8 mouse cellular contexts compared by ENCODE assay signal in the genomic region with DNA sequence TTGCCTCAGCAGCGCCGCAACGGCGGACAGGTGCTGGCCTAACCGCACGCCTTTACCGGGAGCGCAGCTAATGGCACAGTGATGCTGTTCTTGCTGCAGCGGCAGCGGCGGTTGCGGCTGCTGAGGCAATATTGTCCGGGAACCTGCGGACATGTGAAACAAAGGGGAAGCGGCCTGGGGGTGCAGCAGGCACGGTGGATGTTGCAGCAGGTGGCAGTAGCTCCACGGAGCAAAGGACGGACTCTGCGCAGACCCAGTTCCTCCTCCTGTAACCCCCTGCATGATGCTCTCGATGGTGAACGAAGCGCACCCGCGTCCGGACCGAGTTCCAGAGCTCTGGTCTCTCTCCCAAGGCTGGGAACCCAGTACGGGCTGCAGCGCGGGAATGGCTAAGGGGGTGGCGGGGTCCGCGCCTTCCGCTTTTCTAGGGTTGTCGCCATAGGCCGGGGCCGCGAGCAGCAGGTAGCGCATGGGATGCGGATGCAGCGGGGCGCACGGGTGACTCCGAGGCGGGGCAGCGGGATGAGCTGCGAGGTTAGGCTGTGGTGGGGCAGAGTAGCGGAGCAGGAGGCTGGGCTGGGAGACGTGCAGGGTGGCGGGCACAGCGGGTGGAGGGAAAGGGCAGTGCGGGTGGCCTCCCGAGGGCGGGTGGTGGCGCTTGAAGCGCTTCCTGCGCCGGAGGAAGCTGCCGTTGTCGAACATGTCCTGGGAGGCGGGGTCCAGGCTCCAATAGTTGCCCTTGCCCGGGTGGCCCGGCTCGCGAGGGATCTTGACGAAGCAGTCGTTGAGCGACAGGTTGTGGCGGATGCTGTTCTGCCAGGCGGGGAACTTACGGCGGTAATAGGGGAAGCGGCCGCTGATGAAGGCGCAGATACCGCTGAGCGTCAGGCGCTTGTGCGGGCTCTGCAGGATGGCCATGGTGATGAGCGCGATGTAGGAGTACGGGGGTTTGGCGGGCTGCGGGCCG. TPM values are rescaled to one million over a fixed set of nuclear protein-coding genes. Genes with fewer than 3 reads are reported as not detected.
DNase-seq lines count a peak whose midpoint lies in the region; ATAC-seq lines count a peak whose summit lies in the region.

No protein-coding gene starts in this region.

- peak overlapping the region; percentile 57 for H3K4me2 ChIP-seq in lung, embryonic 16.5 days (ENCODE audit: low read depth, low read length)

- peaks cover 16% of the 10 kb centered on the region for H3K4me1 ChIP-seq in lung, embryonic 16.5 days (replicated peaks; ENCODE audit: control insufficient read depth, insufficient read depth, low read length)

- H3K27me3 ChIP-seq in lung, embryonic 16.5 days (ENCODE audit: control insufficient read depth, insufficient read depth, low read depth, low read length): peaks cover 84% of the 10 kb centered on the region

- H3K27ac ChIP-seq in lung, embryonic 16.5 days (ENCODE audit: low read length): no peak overlapping the region

- under 1% methylated on average over 84 of the region's 84 CpGs for WGBS in lung, embryonic 16.5 days

- no peaks in the 10 kb centered on the region for H3K36me3 ChIP-seq in lung, embryonic 16.5 days (ENCODE audit: control insufficient read depth, insufficient read depth, low read length)

- no peak for DNase-seq in lung, postnatal 25 days (ENCODE audit: low spot score)
- DNase-seq in embryo, embryonic 11 days: peak; percentile 64
- DNase-seq in liver: peak; percentile 14
- DNase-seq in urinary bladder, postnatal 14 days (ENCODE audit: low spot score): no peak
- DNase-seq in cerebellum, adult 9-10 months: no peak

- H3K4me3 ChIP-seq in lung, embryonic 16.5 days (ENCODE audit: low read length): peak overlapping the region; percentile 43

- H3K9ac ChIP-seq in lung, embryonic 16.5 days (ENCODE audit: low read length): no peak overlapping the region

- H3K9me3 ChIP-seq in lung, embryonic 16.5 days (ENCODE audit: control insufficient read depth, low read length): no peaks in the 10 kb centered on the region

- ATAC-seq in lung, embryonic 16.5 days (ENCODE audit: low read depth): peak; percentile 47; the same call in 1 of the 2 replicates
- peak; percentile 71 to 77 for ATAC-seq in hematopoietic stem cell, adult 5-6 weeks (replicated peaks in 1 of 2; ENCODE audit: insufficient read depth in 1 of 2, low FRiP score in 2 of 2, low TSS enrichment in 1 of 2, low read depth in 1 of 2, poor library complexity in 2 of 2, severe bottlenecking in 2 of 2)
- ATAC-seq in neutrophil, adult 5-6 weeks (ENCODE audit: extremely low read depth, insufficient number of reproducible peaks, low FRiP score, poor library complexity, severe bottlenecking): peak; percentile 61

RNA-seq across cellular contexts. Expression of a gene that starts 1.1 kb away (rescaled TPM):
- polyA plus RNA-seq in lung, embryonic 16.5 days (2015; fragmentation: Nextera tagmentation; extraction: Ambion mirVana): not detected in 2 replicates
- not detected in 2 replicates for total RNA-seq in hematopoietic stem cell, adult 5-6 weeks (2017)
- 2.3 and 4.5 TPM in 2 replicates for total RNA-seq in neutrophil, adult 5-6 weeks (2017)

RNA-seq across cellular contexts. Expression of a gene that starts 24.4 kb away (rescaled TPM):
- 175 and 190 TPM in 2 replicates for polyA plus RNA-seq in lung, embryonic 16.5 days (2015; fragmentation: Nextera tagmentation; extraction: Ambion mirVana)
- 71.2 and 73.0 TPM in 2 replicates for total RNA-seq in hematopoietic stem cell, adult 5-6 weeks (2017)
- 6.4 and 11.2 TPM in 2 replicates for total RNA-seq in neutrophil, adult 5-6 weeks (2017)

RNA-seq across cellular contexts. Expression of a gene that starts 38.2 kb away (rescaled TPM):
- polyA plus RNA-seq in lung, embryonic 16.5 days (2015; fragmentation: Nextera tagmentation; extraction: Ambion mirVana): 2.5 and 2.9 TPM in 2 replicates
- total RNA-seq in hematopoietic stem cell, adult 5-6 weeks (2017): 0.13 TPM in 1 of 2 replicates, not detected in the other
- total RNA-seq in neutrophil, adult 5-6 weeks (2017): not detected in 2 replicates

Comparison
In these comparisons a context has a peak if more than half of its experiments do, and no peak if none do; other contexts are left out.
1. DNase-seq: peak in embryo, embryonic 11 days (single experiment) and liver (single experiment); none in lung, postnatal 25 days (single experiment), urinary bladder, postnatal 14 days (single experiment) and cerebellum, adult 9-10 months (single experiment).
2. Peak in every context shown above with its lines, with median percentiles within 50 percentile points of each other: ATAC-seq.